Mouse (Mus musculus) myocyte (in vitro differentiated cells): ENCODE measurements around the gene Nudt2.

ENCODE experiments used
- CEBPB ChIP-seq: IDR thresholded peaks from 2 replicates; pipeline ENCODE4 v1.6.1; 2011; ENCODE audit warnings: mild to moderate bottlenecking, moderate library complexity; ENCODE audit not compliant: poor library complexity, insufficient read depth, severe bottlenecking
- E2F4 ChIP-seq: IDR thresholded peaks from one replicate; pipeline ENCODE4 v1.6.1; 2011; ENCODE audit warnings: mild to moderate bottlenecking, control low read depth, moderate library complexity; ENCODE audit not compliant: insufficient read depth
- MAX ChIP-seq: IDR thresholded peaks from one replicate; pipeline ENCODE4 v1.6.1; 2011; ENCODE audit warnings: low read depth, mild to moderate bottlenecking, control low read depth
- MYOD1 ChIP-seq, 3 experiments: IDR thresholded peaks; one replicate each; pipeline ENCODE4 v1.6.1; 2011; ENCODE audit warnings: control low read depth in 2 of 3, low read depth in 2 of 3, mild to moderate bottlenecking in 2 of 3, moderate library complexity in 1 of 3; ENCODE audit not compliant: insufficient read length in 2 of 3, control insufficient read depth in 1 of 3
- MYOG ChIP-seq, 3 experiments: IDR thresholded peaks; one replicate each; pipeline ENCODE4 v1.6.1; 2011; ENCODE audit warnings: control low read depth in 2 of 3, low read depth in 2 of 3, mild to moderate bottlenecking in 2 of 3; ENCODE audit not compliant: insufficient read length in 2 of 3, control insufficient read depth in 1 of 3, insufficient read depth in 1 of 3
- POLR2A ChIP-seq: IDR thresholded peaks from one replicate; pipeline ENCODE4 v1.6.1; 2011; ENCODE audit warnings: low read depth, mild to moderate bottlenecking, control low read depth, moderate library complexity; ENCODE audit not compliant: insufficient read length
- POLR2AphosphoS2 ChIP-seq: IDR thresholded peaks from one replicate; pipeline ENCODE4 v1.6.1; 2011; ENCODE audit warnings: low read depth, control low read depth; ENCODE audit not compliant: insufficient read length
- REST ChIP-seq: IDR thresholded peaks from one replicate; pipeline ENCODE4 v1.6.1; 2011; ENCODE audit warnings: mild to moderate bottlenecking, control low read depth, moderate library complexity; ENCODE audit not compliant: insufficient read depth, insufficient read length
- SRF ChIP-seq: IDR thresholded peaks from one replicate; pipeline ENCODE4 v1.6.1; 2011; ENCODE audit warnings: low read depth; ENCODE audit not compliant: control insufficient read depth, insufficient read length
- TCF12 ChIP-seq: IDR thresholded peaks from one replicate; pipeline ENCODE4 v1.6.1; 2011; ENCODE audit warnings: mild to moderate bottlenecking, control low read depth; ENCODE audit not compliant: poor library complexity, insufficient read depth, severe bottlenecking
- TCF3 ChIP-seq: IDR thresholded peaks from one replicate; pipeline ENCODE4 v1.6.1; 2011; ENCODE audit warnings: low read depth, control low read depth; ENCODE audit not compliant: insufficient read length
- USF1 ChIP-seq: IDR thresholded peaks from one replicate; pipeline ENCODE4 v1.6.1; 2011; ENCODE audit warnings: low read depth, mild to moderate bottlenecking, control low read depth, moderate library complexity

- TF ChIP-seq REST (no peak), POLR2A (no peak), MAX (no peak), E2F4 (no peak), USF1 (no peak), MYOD1 (IDR thresholded peaks at IDR 0.05; ENCODE audit: control insufficient read depth in 1 of 3, insufficient read length in 2 of 3, low read depth in 2 of 3) (no peak), TCF3 (no peak), TCF12 (no peak), MYOG (IDR thresholded peaks at IDR 0.05; ENCODE audit: control insufficient read depth in 1 of 3, insufficient read depth in 1 of 3, insufficient read length in 2 of 3, low read depth in 2 of 3) (no peak), POLR2AphosphoS2 (no peak), CEBPB (no peak), SRF (no peak)
Measured at GRCm38 (mm10) chr4:41507326-41507924, 42.5 kb downstream of the Nudt2 start.
